Mouse (Mus musculus) fibroblast of lung, adult 2 months (primary cell): ENCODE measurements at regions not wholly inside any gene's neighbourhood (a gene's known extent, or its start where the extent isn't known, plus 50 kb on each side); places are given as distances from the start of the nearest gene placed in this dataset.
A peak's percentile ranks its signal among the peaks of the same experiment; 100 is the strongest.

Experiments used
- DNase-seq: peaks from one replicate; pipeline ENCODE4 v3.0.0-alpha.2; 2011; ENCODE audit warnings: low read depth

GRCm38 (mm10) chr6:47354515-47354914 lies 98.7 kb upstream of the Cul1 start:
- DNase-seq: no peak

- no peak for DNase-seq
Measured at GRCm38 (mm10) chr6:47355500-47355899, 97.7 kb upstream of the Cul1 start.

- DNase-seq: no peak
Measured at GRCm38 (mm10) chr6:47356500-47356899, 96.7 kb upstream of the Cul1 start.

GRCm38 (mm10) chr6:47358686-47359085 lies 94.5 kb upstream of the Cul1 start:
- no peak for DNase-seq

- DNase-seq: peak; percentile 91
Measured at GRCm38 (mm10) chr6:47364002-47364401, 89.2 kb upstream of the Cul1 start.

GRCm38 (mm10) chr6:47364556-47364955 lies 88.6 kb upstream of the Cul1 start:
- no peak for DNase-seq

GRCm38 (mm10) chr6:47365651-47366645 lies 87.2 kb upstream of the Cul1 start:
- DNase-seq: no peak

GRCm38 (mm10) chr6:47367461-47367860 lies 85.7 kb upstream of the Cul1 start:
- DNase-seq: no peak

GRCm38 (mm10) chr6:47375705-47376104 lies 77.5 kb upstream of the Cul1 start:
- no peak for DNase-seq

GRCm38 (mm10) chr6:47381451-47381850 lies 71.7 kb upstream of the Cul1 start:
- DNase-seq: no peak

GRCm38 (mm10) chr6:47386550-47386949 lies 66.6 kb upstream of the Cul1 start:
- no peak for DNase-seq

- no peak for DNase-seq
Measured at GRCm38 (mm10) chr6:47389908-47390307, 63.3 kb upstream of the Cul1 start.

GRCm38 (mm10) chr6:47390436-47391002 lies 62.7 kb upstream of the Cul1 start:
- peak; percentile 86 for DNase-seq

- DNase-seq: no peak
Measured at GRCm38 (mm10) chr6:47391014-47391802, 62.0 kb upstream of the Cul1 start.

- DNase-seq: no peak
Measured at GRCm38 (mm10) chr6:47395465-47396337, 57.5 kb upstream of the Cul1 start.
